Mouse (Mus musculus) kidney, embryonic 16.5 days (tissue): Measurements from ENCODE around the gene Mthfd1l. TPM values are rescaled to one million over a fixed set of nuclear protein-coding genes. Genes with fewer than 3 reads are reported as not detected.
"Not testable (repeated sequence)": the region's sequence is repeated elsewhere in the genome, so short reads cannot be mapped to it uniquely, and the experiment has no call there.

Experiments used
- ATAC-seq: fragments of 200-750 bp; cut with Nextera tagmentation; 2 replicates; pipeline ENCODE4 v1.8.0; 2017; ENCODE audit warnings: moderate TSS enrichment; ENCODE audit not compliant: low FRiP score, low TSS enrichment
- H3K27ac ChIP-seq: fragments of 300-500 bp; sonication (generic); 2 replicates; pipeline ENCODE4 v1.5.1; 2014; ENCODE audit warnings: low read length
- H3K27me3 ChIP-seq: fragments of 300-500 bp; sonication (generic); 2 replicates; pipeline ENCODE4 v1.6.1; 2014; ENCODE audit warnings: low read length, control low read depth, mixed read lengths; ENCODE audit not compliant: insufficient read depth
- H3K36me3 ChIP-seq: fragments of 300-500 bp; sonication (generic); 2 replicates; pipeline ENCODE4 v1.6.1; 2014; ENCODE audit warnings: low read length, control low read depth, mixed read lengths; ENCODE audit not compliant: insufficient read depth
- H3K4me1 ChIP-seq: fragments of 300-500 bp; sonication (generic); 2 replicates; pipeline ENCODE4 v1.6.1; 2014; ENCODE audit warnings: low read length, control low read depth, mixed read lengths; ENCODE audit not compliant: insufficient read depth
- H3K4me2 ChIP-seq: fragments of 300-500 bp; sonication (generic); replicated peaks from 2 replicates; pipeline ENCODE4 v1.6.1; 2014; ENCODE audit warnings: low read depth, low read length
- H3K4me3 ChIP-seq: fragments of 300-500 bp; sonication (generic); 2 replicates; pipeline ENCODE4 v1.5.1; 2014; ENCODE audit warnings: mild to moderate bottlenecking, low read length
- H3K9ac ChIP-seq: fragments of 300-500 bp; sonication (generic); replicated peaks from 2 replicates; pipeline ENCODE4 v1.6.1; 2014; ENCODE audit warnings: low read length
- H3K9me3 ChIP-seq: fragments of 300-500 bp; sonication (generic); 2 replicates; pipeline ENCODE4 v1.6.1; 2016; ENCODE audit warnings: low read length, control low read depth
- WGBS: fragments of 180-500 bp; shearing (Covaris S2); extraction: QIAGEN DNeasy Blood & Tissue Kit; methylation state at CpG from one replicate; pipeline ENCODE4 v1.1.7; 2014; 5-methylcytosine and 5-hydroxymethylcytosine counted together
- polyA plus RNA-seq: library from polyadenylated mRNA; unstranded; fragments of >200 nt; fragmentation: Nextera tagmentation; extraction: Ambion mirVana; gene quantifications from 2 replicates; pipeline ENCODE4 v1.2.1, GENCODE M21; 2015

The Mthfd1l gene
- polyA plus RNA-seq, 1 experiment from 2014 or later: 16.7 TPM

DNA sequence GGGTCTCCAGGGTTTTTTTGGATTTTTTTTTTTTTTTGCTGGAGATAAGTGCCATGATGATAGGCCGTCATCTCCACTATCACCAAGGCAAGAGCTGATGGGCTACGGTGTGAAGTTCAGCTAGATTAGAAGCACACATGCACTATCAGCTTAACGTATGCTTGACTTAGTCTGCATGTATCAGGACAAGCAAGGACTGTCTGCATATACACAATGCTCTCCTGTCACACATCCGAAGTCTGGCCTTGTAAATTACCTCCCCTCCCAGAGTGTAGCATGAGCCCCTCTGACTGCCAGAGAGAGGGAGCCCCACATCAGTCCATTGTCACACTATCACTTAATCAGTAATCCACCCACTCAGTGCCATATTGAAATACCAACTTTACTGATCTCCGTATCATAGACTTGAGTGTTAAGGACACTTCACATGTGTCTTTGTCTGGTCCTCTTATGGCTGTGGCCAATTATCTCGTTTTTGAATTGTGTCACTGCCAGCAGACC, 99.0 kb downstream of the Mthfd1l start:
- Histone ChIP-seq H3K27me3 (no peaks in the 10 kb centered on the region), H3K4me1 (no peaks in the 10 kb centered on the region), H3K36me3 (no peaks in the 10 kb centered on the region), H3K4me3 (no peak overlapping the region), H3K4me2 (no peak overlapping the region), H3K9me3 (no peaks in the 10 kb centered on the region), H3K27ac (no peak overlapping the region), H3K9ac (no peak overlapping the region)
- WGBS: 87% methylated on average over 6 of the region's 6 CpGs
- no peak for ATAC-seq

DNA sequence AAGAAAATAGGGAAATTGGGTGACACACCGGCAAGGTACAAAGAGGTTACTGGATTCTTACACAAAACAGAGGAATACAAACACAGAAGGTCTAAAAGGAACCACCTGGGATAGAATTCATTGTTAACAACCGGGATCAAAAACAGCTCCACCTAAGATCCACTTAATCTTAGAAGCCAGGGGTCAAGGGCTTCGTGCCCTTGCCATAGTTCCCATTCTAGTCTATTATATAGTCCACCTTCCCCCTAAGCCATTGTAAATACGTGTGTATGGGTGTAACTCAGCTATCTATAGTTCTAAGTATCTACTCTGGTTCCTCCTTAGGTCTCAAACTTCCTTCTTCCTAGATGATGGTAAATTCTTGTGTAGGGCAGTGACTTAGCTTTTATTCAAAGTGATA, 99.6 kb downstream of the Mthfd1l start:
- H3K4me1 ChIP-seq, H3K9ac ChIP-seq, H3K27ac ChIP-seq, H3K9me3 ChIP-seq, H3K4me2 ChIP-seq, H3K27me3 ChIP-seq, H3K36me3 ChIP-seq, H3K4me3 ChIP-seq, ATAC-seq: not testable (repeated sequence)
- 84% methylated on average over 4 of the region's 4 CpGs for WGBS

DNA sequence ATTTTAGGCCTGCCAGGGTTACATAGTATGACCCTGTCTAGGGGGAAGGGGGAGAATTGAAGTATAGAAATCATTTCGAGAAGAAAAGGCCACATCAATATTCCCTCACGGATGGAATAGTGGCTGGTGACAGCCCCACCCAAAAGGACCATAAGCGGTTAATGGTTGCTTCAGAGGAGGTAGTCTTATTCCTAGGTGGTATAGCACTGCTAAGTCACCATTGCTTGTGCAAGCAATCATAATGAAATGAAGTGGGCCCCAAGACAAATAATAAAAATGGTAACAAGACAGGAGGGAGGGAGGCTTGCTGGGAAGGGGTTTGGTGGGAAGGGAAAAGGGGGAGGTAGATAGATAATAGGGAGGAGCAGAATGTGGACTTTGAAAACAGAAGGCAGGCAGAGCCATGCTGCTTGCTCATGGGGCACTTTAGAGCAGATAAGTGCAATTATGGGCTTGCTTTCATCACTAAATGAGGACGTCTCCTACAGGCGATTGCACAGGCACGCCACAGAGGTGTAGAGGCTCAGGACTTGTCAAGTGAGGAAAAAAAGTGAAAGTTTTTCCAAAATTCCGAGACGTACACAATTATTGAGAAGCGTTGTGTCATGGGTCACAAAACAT, 105.4 kb downstream of the Mthfd1l start:
- ATAC-seq: no peak
- 63% methylated on average over 9 of the region's 9 CpGs for WGBS

GRCm38 (mm10) chr10:4078979-4079630, 106.2 kb downstream of the Mthfd1l start:
- Histone ChIP-seq H3K27ac (peak overlapping the region; percentile 96), H3K9ac (0 out of 2 replicates have a peak overlapping the region, but pooled peaks have one; percentile 39), H3K4me2 (peak overlapping the region; percentile 27; the same call in 1 of the 2 replicates), H3K27me3 (no peaks in the 10 kb centered on the region), H3K4me1 (peaks cover 28% of the 10 kb centered on the region), H3K36me3 (no peaks in the 10 kb centered on the region), H3K4me3 (no peak overlapping the region), H3K9me3 (no peaks in the 10 kb centered on the region)
- peak; percentile 64; the same call in 1 of the 2 replicates for ATAC-seq
- WGBS: 46% methylated on average over 8 of the region's 8 CpGs

More for the DNA sequence above, 105.4 kb downstream of the Mthfd1l start:
- Histone ChIP-seq H3K4me2 (no peak overlapping the region), H3K4me1 (peaks cover 28% of the 10 kb centered on the region), H3K27me3 (no peaks in the 10 kb centered on the region), H3K9ac (0 out of 2 replicates have a peak overlapping the region, but pooled peaks have one; percentile 2), H3K9me3 (no peaks in the 10 kb centered on the region), H3K36me3 (no peaks in the 10 kb centered on the region), H3K4me3 (no peak overlapping the region), H3K27ac (peak overlapping the region; percentile 96)

GRCm38 (mm10) chr10:4079643-4080244, 106.8 kb downstream of the Mthfd1l start:
- Histone ChIP-seq H3K36me3 (0 out of 2 replicates have a peak, but pooled peaks cover 1% of the 10 kb centered on the region), H3K27ac (peak overlapping the region; percentile 96), H3K27me3 (no peaks in the 10 kb centered on the region), H3K9me3 (no peaks in the 10 kb centered on the region), H3K4me1 (peaks cover 28% of the 10 kb centered on the region), H3K4me3 (no peak overlapping the region), H3K4me2 (peak overlapping the region; percentile 32; the same call in 1 of the 2 replicates), H3K9ac (no peak overlapping the region)
- 50% methylated on average over 15 of the region's 15 CpGs for WGBS
- peak; percentile 76; the same call in 1 of the 2 replicates for ATAC-seq

GRCm38 (mm10) chr10:4083609-4084008, 110.7 kb downstream of the Mthfd1l start:
- no peak overlapping the region for H3K27ac ChIP-seq
- ATAC-seq: no peak
- 86% methylated on average over 9 of the region's 9 CpGs for WGBS
- no peaks in the 10 kb centered on the region for H3K9me3 ChIP-seq
- H3K4me1 ChIP-seq: peaks cover 15% of the 10 kb centered on the region
- H3K9ac ChIP-seq: no peak overlapping the region
- H3K36me3 ChIP-seq: peaks cover 8% of the 10 kb centered on the region
- H3K27me3 ChIP-seq: no peaks in the 10 kb centered on the region
- no peak overlapping the region for H3K4me2 ChIP-seq
- H3K4me3 ChIP-seq: no peak overlapping the region

GRCm38 (mm10) chr10:4084907-4085306, 112.0 kb downstream of the Mthfd1l start:
- no peak overlapping the region for H3K27ac ChIP-seq
- peaks cover 4% of the 10 kb centered on the region; the same call in 1 of the 2 replicates for H3K4me1 ChIP-seq
- H3K9ac ChIP-seq: no peak overlapping the region
- no peak for ATAC-seq
- H3K4me2 ChIP-seq: no peak overlapping the region
- H3K9me3 ChIP-seq: no peaks in the 10 kb centered on the region
- WGBS: 73% methylated on average over 4 of the region's 4 CpGs
- no peak overlapping the region for H3K4me3 ChIP-seq
- no peaks in the 10 kb centered on the region for H3K27me3 ChIP-seq
- H3K36me3 ChIP-seq: peaks cover 8% of the 10 kb centered on the region

- Histone ChIP-seq H3K9ac (no peak overlapping the region), H3K27me3 (no peaks in the 10 kb centered on the region), H3K9me3 (no peaks in the 10 kb centered on the region), H3K4me3 (no peak overlapping the region), H3K27ac (no peak overlapping the region), H3K36me3 (peaks cover 8% of the 10 kb centered on the region), H3K4me1 (0 out of 2 replicates have a peak, but pooled peaks cover 3% of the 10 kb centered on the region), H3K4me2 (no peak overlapping the region)
- WGBS: 70% methylated on average over 7 of the region's 7 CpGs
- ATAC-seq: no peak
These were observed 112.6 kb downstream of the Mthfd1l start for GRCm38 (mm10) chr10:4085363-4086141.

- Histone ChIP-seq H3K36me3 (peaks cover 8% of the 10 kb centered on the region), H3K27ac (no peak overlapping the region), H3K9me3 (no peaks in the 10 kb centered on the region), H3K4me2 (no peak overlapping the region), H3K4me1 (no peaks in the 10 kb centered on the region), H3K27me3 (no peaks in the 10 kb centered on the region), H3K4me3 (no peak overlapping the region), H3K9ac (no peak overlapping the region)
- ATAC-seq: no peak
- WGBS: 85% methylated on average over 3 of the region's 3 CpGs
These were observed 114.6 kb downstream of the Mthfd1l start for GRCm38 (mm10) chr10:4087563-4087962.
